Mouse (Mus musculus) inflammation-experienced regulatory T-cells, adult 6 months (primary cell): Measurements from ENCODE around the gene Cadps2. TPM values are rescaled to one million over a fixed set of nuclear protein-coding genes. Genes with fewer than 3 reads are reported as not detected.

ENCODE experiments used
- ATAC-seq: one replicate; pipeline ENCODE4 v1.8.0; 2017
- polyA plus RNA-seq, 3 experiments: library from polyadenylated mRNA; unstranded; fragments of 100-300 nt; shearing (Covaris generic); gene quantifications; one replicate each; pipeline ENCODE4 v1.2.1; 2017

Gene Cadps2
- polyA plus RNA-seq, 3 experiments from 2014 or later, result not detected

DNA sequence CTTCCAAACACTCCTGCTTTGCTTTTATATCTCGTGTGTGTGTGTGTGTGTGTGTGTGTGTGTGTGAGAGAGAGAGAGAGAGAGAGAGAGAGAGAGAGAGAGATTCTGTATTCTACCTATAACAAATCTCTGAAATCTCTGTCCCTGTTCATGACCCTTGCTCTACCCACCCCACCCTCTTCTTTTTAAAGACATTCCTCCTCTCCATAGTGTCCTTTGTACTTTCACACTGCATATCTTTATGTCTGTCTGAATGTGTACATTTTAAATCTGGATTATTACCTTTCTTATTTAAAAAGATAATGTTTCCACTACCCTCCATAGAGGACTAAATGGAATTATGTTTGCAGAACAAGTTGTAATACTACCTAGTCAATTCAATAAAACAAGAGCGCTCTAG, 315.5 kb downstream of the Cadps2 start:
- no peak for ATAC-seq

GRCm38 (mm10) chr6:23522556-23522955, 316.7 kb downstream of the Cadps2 start:
- no peak for ATAC-seq

GRCm38 (mm10) chr6:23498611-23499010, 340.6 kb downstream of the Cadps2 start:
- no peak for ATAC-seq

DNA sequence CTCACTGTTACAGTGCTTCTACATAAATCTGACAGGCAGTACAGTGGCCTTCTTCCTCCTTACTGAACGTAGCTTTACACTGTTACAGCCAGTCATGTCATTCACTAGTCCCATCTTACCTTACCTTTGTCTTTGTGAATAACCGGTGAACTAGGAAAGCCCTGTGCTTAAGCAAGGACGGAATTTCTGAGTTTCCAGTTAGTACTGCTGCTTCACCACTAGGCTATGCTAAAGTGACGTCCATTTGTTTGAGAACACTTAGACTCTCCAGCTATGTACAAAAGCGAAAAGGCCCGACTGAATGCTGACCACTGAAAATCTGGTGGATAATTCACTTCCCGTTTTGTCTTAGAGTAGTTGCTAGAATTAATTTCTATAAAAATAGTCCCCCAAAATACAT, 347.4 kb downstream of the Cadps2 start:
- ATAC-seq, result no peak

DNA sequence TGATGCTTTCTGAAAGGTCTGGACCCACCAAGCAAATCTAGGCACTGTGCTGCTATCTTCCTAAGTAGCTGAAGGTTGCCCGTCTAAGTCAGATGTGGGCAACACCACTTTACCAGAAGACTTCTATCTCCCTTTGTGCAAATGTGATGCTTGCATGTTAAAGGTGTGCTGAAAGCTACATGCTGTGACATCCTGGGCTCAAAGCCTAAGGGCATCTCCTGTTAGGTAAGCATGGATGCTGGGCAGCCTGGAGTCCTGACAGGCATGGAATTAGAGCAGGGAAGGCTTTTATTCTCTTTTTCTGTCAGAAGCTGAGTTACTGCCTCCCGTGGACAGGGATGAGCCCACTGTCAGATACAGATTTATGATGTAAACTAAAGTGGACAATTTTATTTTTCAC, 348.8 kb downstream of the Cadps2 start:
- ATAC-seq, result no peak

- no peak for ATAC-seq
Observed at GRCm38 (mm10) chr6:23489046-23489445, 350.2 kb downstream of the Cadps2 start.

DNA sequence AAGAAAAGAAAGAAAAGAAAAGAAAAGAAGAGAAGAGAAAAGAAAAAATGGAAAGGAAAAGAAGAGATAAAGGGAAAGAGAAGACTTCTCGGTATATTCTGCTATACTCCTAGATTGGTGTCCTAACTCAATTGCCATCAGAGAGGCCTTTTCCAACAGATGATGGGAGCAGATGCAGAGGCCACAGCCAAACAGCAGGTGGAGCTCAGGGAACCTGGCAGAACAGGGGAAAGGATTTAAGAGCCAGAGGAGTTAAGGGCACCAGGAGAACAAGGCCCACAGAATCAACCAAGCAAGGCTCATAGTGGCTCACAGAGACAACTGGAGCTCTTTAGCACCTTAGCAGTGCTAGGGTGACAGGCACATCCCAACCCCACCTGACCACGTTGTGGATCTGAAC, 366.5 kb downstream of the Cadps2 start:
- ATAC-seq, result no peak

DNA sequence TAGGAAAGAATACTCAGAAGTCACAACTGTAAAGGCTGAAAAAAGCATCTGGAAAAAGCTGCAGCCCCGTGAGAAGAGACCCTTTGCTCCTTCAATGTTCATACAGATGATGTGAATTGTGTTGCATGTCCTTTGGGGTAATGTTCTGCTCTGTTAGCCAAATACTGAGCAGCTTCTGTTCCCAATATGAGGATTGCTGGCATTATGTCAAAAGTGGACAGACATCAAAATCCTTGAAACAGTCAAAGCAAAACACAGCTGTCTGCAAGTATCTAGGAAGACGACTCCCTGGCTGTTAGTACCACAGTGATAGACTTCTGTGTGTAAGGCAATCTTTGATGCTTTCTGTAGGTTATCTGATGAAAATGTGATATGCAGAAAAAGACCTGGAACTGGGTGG, 367.4 kb downstream of the Cadps2 start:
- ATAC-seq, result no peak

GRCm38 (mm10) chr6:23467885-23468284, 371.3 kb downstream of the Cadps2 start:
- no peak for ATAC-seq

DNA sequence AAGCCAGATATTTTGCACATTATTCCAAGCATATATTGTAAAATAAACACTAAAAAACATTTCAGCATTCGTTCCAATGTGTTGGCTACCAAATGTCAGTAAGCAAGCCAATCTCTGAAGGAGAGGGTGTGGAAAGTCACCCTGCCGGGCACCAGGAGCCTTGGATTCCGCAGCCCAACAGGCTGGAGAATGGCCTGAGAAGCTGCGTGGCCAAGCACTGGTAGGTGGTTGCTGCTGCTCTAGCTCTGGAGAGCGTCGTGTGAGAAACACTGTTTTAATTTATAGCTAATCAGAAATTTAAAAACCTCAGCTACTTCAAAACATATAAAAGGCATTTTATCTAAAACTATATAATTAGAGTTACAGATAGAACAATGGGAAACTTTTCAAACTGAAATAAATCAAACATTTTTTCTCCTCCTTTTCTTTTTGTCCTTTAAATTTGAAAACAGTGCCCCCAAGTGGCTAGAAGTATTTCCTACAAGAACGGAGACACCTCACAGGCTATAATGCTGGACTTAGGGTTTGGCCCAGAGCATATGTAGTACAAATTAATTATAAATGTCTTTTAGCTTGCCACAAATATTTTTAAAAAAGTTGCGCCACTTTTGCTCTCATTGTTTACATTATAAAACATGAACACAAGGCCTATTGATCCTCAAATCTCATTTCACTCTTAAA, 376.5 kb downstream of the Cadps2 start:
- no peak for ATAC-seq

- ATAC-seq, result no peak
Observed at GRCm38 (mm10) chr6:23457748-23458147, 381.5 kb downstream of the Cadps2 start.

DNA sequence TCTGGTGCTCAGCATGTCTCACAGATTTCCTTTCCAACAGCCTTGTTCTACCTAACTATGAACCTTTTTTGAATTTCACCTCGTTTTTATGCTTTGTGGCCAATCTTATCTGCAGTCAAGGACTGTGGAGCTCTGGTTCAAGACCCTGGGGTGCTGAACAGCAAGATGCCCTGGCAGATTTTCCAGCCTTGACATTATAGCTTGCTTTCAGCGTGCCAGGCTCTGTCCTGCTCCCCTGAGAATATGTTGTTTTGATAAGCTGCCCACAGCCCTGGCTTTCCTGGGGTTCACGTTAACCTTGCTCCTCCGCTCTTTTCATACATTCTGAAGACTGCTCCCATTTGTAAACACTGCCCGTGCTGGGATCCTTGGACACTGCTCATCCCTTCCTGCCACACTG, 385.3 kb downstream of the Cadps2 start:
- ATAC-seq, result no peak

GRCm38 (mm10) chr6:23439897-23440296, 399.3 kb downstream of the Cadps2 start:
- no peak for ATAC-seq

- ATAC-seq, result no peak
Observed at GRCm38 (mm10) chr6:23410256-23411049, 428.8 kb downstream of the Cadps2 start.

- ATAC-seq, result no peak
Observed at GRCm38 (mm10) chr6:23394131-23394530, 445.1 kb downstream of the Cadps2 start.

GRCm38 (mm10) chr6:23392711-23393110, 446.5 kb downstream of the Cadps2 start:
- ATAC-seq, result no peak

DNA sequence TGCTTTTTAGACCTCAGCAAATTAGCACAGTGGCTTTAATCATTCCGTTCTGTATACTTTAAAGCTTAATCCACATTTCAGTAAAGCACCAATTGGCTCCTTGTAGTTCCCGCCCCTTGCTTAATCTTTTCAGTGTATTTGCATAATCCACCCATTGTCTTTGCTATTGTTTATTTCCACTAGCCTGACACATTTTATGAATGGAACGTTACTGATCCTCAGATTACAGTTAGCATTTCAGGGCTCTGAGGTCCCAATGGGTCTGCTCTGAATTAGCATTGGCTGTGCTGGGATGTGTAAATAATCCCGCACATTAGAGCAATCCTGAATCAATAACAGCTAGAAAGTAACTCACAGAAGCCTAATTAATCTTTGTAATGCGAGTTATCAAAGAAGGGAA, 452.5 kb downstream of the Cadps2 start:
- no peak for ATAC-seq

DNA sequence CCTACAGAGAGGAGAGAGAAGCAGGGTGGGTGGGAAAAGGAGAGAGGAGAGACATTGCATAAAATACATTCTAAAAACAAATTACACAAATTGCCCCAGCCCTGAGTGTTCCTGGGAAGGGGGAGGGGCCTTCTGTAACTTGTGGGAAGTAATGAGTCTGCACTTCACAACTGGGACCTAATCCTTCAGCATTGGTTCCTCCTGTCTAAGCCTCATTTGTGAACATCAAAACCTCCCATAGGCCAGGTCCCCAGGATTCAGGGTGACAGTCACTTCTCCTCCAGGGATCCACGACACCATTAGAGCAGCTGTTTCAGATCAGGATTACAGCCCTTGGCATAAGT, 456.2 kb downstream of the Cadps2 start:
- no peak for ATAC-seq

GRCm38 (mm10) chr6:23382283-23383003, 456.8 kb downstream of the Cadps2 start:
- no peak for ATAC-seq

GRCm38 (mm10) chr6:23376327-23376726, 462.9 kb downstream of the Cadps2 start:
- ATAC-seq, result no peak

- ATAC-seq, result no peak
Observed at GRCm38 (mm10) chr6:23361842-23362451, 477.3 kb downstream of the Cadps2 start.

GRCm38 (mm10) chr6:23360596-23360995, 478.6 kb downstream of the Cadps2 start:
- no peak for ATAC-seq

DNA sequence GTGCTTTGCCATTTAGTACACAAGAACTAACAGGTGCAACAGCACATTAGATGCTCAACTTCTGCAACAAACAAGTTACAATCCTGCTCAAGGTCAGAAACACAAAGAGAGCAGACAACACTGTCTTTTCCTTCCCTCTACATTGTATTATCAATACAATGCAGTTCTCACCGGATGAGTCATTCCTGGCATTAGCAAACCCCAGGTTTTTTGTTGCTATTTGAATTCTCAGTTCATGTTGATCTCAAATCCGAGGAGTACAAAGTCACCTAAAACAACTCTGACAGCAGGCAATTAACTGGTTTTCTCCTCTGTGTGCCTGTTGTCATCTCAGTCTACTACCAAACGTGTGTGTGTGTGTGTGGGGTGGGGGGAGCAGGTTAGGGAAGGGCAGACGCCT, 483.1 kb downstream of the Cadps2 start:
- no peak for ATAC-seq
